Mouse (Mus musculus): ENCODE measurements around the gene Ppef1. TPM values are rescaled to one million over a fixed set of nuclear protein-coding genes. Genes with fewer than 3 reads are reported as not detected.

The Ppef1 gene
- polyA plus RNA-seq, 1 experiment from 2014 or later: 0.51 TPM

- Histone ChIP-seq H3K9ac (ENCODE audit: low read depth, low read length) (no peak overlapping the region), H3K27me3 (ENCODE audit: control insufficient read depth, insufficient read depth, low read depth, low read length) (peaks cover 7% of the 10 kb centered on the region), H3K4me1 (ENCODE audit: control insufficient read depth, insufficient read depth, low read length) (no peaks in the 10 kb centered on the region), H3K36me3 (ENCODE audit: control insufficient read depth, insufficient read depth, low read length) (no peaks in the 10 kb centered on the region), H3K27ac (ENCODE audit: low read length) (no peak overlapping the region), H3K9me3 (replicated peaks; ENCODE audit: control insufficient read depth, low read length, poor library complexity, severe bottlenecking) (no peaks in the 10 kb centered on the region), H3K4me2 (ENCODE audit: low read length) (no peak overlapping the region), H3K4me3 (ENCODE audit: low read depth, low read length) (no peak overlapping the region)
- 86% methylated on average over 4 of the region's 4 CpGs for WGBS
- ATAC-seq: no peak
Measured at GRCm38 (mm10) chrX:160584148-160584838, 151.3 kb downstream of the Ppef1 start.

GRCm38 (mm10) chrX:160583589-160583988 is 152.0 kb downstream of the Ppef1 start:
- Histone ChIP-seq H3K4me2 (ENCODE audit: low read length) (no peak overlapping the region), H3K9ac (ENCODE audit: low read depth, low read length) (no peak overlapping the region), H3K4me1 (ENCODE audit: control insufficient read depth, insufficient read depth, low read length) (no peaks in the 10 kb centered on the region), H3K9me3 (replicated peaks; ENCODE audit: control insufficient read depth, low read length, poor library complexity, severe bottlenecking) (no peaks in the 10 kb centered on the region), H3K27ac (ENCODE audit: low read length) (no peak overlapping the region), H3K36me3 (ENCODE audit: control insufficient read depth, insufficient read depth, low read length) (no peaks in the 10 kb centered on the region), H3K4me3 (ENCODE audit: low read depth, low read length) (no peak overlapping the region), H3K27me3 (ENCODE audit: control insufficient read depth, insufficient read depth, low read depth, low read length) (peaks cover 7% of the 10 kb centered on the region)
- ATAC-seq: no peak; the same call in 1 of the 2 replicates
- 57% methylated on average over 5 of the region's 5 CpGs for WGBS

Other genes starting within 250 kb of the Ppef1 start
- 9.1 and 10.1 TPM in 2 replicates for gene Phka2, start 233.6 kb downstream of the Ppef1 start, polyA plus RNA-seq (2015; fragmentation: Nextera tagmentation; extraction: Ambion mirVana)
- gene Rs1, start 32.2 kb upstream of the Ppef1 start, polyA plus RNA-seq (2015; fragmentation: Nextera tagmentation; extraction: Ambion mirVana): 0.10 TPM in 1 of 2 replicates, not detected in the other
- 0.11 and 0.20 TPM in 2 replicates for gene Gja6, start 171.3 kb upstream of the Ppef1 start, polyA plus RNA-seq (2015; fragmentation: Nextera tagmentation; extraction: Ambion mirVana)